Mouse (Mus musculus) ovary, postnatal 14 days (tissue): ENCODE measurements around the gene Npepps.
"Not testable (repeated sequence)": the region's sequence is repeated elsewhere in the genome, so short reads cannot be mapped to it uniquely, and the experiment has no call there.

Source experiments
- DNase-seq: peaks from one replicate; pipeline ENCODE4 v3.0.0; 2022; ENCODE audit warnings: low spot score

The Npepps gene

DNA sequence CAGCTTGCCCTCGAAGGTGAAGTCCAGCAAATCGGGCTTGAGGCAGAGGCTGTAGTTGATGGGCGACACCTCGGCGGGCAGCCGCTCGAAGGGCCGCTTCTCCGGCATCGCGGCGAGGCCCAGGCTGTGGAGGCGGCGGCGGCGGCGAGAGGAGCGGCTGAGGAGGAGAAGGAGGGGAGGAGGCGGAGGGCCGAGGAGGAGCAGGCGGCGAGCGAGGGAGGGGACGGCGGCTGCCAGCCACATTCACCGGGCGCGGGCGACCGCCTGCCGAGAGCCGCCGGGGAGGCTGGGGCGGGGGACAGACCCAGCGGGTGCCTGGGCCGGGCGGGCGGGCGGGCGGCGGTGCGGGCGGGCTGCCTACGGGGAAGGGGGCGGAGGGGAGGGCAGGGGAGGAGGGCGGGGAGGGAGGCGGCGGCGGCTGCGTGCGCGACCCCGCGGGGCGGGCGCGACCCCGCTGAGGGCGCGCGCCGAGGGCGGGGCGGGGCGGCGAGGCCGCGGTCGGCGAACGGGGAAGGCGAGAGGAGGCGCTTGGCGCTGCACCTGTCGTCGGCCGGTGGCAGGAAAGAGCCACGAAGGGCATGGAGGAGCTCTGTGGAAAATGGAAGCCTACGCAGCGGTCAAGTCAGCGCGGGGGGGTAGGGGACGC is at the start of gene Npepps:
Npepps (minus strand) TSS at position 423 of the 646 bp plus-strand sequence.
- peak; percentile 68 for DNase-seq

DNA sequence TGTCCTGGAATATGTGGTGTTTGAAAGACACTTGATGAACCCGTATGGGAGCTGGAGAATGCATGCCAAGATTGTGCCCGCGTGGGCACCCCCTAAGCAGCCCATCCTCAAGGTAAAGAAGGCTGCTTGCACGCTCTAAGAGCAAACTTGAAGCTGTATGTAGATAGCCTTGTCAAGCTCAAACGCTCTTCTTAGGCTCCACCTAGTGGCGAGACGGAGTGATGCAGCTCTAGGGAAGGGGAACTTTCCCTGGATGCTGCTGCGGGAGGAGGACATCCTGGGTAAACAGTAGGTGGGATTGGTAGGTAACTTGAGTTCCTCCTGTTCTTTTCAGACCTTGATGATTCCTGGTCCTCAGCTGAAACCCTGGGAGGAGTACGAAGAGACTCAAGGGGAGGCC is 47.7 kb upstream of the Npepps start:
- peak; percentile 58 for DNase-seq

DNA sequence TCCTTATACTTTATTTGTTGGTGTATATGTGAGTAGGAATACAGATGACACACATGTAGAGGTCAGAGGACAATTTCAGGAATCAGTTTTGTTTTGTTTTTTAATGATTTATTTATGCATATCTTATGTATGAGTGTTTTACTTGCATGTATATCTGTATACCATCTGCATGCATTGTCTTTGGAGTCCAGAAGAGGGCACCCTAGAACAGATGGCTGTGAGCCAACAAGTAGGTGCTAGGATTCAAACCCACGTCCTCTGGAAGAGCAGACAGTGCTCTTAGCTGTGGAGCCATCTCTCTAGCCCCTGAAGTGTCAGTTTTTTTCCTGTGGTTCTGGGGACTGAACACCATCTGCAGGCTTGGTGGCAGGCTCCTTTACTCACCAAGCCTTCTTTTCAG is 44.8 kb upstream of the Npepps start:
- DNase-seq = no peak

GRCm38 (mm10) chr11:97321894-97322600 is 41.6 kb upstream of the Npepps start:
- not testable (repeated sequence) for DNase-seq

- DNase-seq = no peak
Observed at GRCm38 (mm10) chr11:97321197-97321596, 40.8 kb upstream of the Npepps start.

DNA sequence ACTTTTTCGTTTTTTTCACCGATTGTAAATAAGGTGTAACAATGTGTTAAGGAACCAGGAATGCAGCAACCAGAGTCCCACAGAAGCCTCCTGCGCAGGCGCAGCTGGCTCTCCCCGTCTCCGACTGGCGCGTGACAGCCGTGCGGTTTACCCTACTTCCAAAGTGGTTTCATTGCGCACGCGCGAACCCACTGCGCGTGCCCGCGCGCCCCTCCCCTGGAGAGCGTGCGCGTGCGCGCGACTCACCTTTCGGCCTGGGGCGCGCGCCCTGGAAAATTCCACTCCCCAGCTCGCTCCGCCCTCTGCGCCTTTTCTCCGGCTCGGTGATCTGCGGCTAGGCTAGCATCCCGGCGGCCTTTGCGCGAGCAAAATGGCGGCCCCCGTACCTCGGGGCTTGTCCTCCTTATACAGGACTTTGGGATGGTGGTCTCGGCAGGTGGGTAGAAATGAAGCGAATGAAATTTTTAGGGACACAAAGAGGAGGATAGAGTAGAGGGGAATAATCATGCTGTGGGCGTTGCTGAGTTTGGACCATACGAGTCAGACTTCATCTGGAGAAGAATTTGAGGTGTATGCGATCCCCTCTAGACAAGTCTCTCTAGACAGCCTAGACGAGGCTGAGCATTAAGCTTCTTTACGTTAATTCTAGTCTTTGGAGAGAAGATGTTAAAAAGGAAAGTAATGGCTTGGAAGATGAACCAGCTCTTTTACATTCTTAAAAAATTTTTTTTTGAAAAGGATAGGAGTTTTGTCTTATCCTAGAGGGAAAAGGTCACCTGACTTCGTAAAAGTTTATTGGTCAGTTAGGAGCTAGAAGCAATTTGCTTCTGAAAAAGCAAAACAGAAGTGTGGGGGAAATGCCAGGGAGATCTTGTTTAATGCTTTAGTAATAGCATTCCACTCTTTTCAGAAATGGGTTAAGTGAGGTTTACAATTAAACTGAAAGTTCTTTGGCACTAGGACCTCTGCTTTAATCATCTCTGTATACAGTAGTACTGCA is 35.4 kb upstream of the Npepps start, which contains the start of gene Mrpl45:
Mrpl45 (plus strand) TSS at position 213 of the 1,000 bp plus-strand sequence.
- DNase-seq = peak; percentile 98

DNA sequence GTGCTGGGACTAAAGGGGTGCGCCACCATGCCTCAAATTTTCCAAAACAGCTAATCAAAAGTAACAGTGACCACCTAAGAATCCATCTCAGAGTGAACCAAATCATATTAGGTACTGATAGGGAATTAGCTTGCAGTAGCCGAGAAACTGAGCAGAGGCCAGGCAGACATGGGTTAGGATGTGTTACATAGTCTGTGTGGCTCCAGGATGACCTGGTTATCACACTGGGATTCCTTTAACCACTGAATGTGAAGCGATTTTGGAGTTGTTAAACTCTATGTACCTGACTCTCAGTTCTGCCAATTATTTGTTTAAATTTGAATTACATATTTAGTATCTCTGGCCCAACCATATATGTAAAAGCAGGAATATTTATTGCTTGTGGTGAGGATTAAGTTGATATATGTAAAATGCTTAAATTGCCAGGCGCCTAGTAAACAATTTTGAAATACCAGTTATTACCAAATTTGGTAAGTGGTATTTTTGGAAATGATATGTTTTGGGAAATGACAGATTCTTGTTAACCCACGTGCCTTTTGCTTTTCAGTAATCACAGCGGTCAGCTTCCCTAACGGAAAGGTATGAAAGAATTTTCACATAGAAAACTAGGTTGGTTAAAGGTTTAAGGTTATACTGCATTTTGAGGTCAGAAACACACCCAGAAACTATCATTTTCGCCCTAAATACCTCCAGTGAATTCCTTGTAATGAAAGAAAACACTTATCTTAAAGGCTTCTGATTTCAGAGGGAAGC is 34.5 kb upstream of the Npepps start:
- no peak for DNase-seq

DNA sequence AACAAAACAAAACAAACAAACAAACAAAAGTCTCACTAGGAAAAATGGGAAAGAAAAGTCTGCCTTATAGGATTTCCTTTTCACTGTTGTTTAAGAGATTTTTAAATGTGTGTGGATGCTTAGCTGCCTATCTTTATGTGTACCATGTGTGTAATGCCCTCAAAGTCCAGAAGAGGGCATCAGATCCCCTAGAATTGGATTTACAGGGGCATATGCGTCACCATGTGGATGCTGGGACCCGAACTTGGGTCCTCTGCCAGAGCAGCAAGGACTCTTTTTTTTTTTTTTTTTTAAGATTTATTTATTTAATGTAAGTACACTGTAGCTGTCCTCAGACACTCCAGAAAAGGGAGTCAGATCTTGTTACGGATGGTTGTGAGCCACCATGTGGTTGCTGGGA is 33.7 kb upstream of the Npepps start:
- DNase-seq = no peak

DNA sequence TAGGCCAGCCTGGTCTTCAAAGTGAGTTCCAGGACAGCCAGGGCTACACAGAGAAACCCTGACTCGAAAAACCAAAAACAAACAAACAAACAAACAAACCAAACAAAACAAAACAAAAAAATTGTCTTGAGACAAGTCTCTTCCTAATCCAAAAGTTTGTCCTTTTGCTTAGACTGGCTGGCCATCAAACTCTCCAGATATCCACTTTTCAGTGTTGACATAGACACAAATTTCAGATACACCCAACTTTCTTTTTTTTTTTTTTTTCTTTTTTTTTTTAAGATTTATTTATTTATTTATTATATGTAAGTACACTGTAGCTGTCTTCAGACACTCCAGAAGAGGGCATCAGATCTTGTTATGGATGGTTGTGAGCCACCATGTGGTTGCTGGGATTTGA is 32.4 kb upstream of the Npepps start:
- DNase-seq = not testable (repeated sequence)

DNA sequence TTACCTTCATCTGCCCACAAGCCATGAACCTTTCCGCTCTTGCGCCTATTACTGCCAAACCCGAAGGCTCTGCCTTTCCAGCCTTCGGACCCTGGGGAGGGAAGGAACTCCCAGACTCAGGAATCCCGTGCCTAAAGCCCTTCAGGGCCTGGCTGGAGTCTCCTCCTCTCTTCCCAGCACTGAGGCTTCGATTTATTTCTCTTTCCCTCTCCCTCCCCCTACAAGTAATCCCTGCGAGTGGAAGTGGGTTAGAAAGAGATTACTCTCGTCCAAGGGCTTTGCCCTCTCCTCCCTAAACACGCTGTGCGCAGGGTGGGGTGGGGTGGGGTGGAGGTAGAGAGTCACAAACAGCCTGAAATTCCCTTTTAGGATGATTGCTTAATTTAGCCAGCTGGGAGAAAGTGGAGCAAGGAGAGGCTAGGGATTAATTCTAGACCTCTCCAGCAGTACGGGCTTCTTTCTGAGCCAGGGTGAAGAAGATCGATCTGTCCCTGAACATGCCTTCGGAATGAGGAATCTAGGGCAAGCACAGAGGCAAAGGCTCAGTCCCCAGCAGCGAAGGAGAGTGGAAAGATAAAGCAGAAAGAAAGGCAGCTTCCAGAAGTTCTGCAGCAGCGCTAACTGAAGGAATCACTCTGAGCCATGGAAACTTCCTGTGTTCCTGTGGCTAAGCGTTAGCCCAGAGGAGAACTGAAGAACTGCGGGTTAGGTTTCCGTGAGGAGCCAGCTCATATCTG is 30.6 kb upstream of the Npepps start:
- no peak for DNase-seq

DNA sequence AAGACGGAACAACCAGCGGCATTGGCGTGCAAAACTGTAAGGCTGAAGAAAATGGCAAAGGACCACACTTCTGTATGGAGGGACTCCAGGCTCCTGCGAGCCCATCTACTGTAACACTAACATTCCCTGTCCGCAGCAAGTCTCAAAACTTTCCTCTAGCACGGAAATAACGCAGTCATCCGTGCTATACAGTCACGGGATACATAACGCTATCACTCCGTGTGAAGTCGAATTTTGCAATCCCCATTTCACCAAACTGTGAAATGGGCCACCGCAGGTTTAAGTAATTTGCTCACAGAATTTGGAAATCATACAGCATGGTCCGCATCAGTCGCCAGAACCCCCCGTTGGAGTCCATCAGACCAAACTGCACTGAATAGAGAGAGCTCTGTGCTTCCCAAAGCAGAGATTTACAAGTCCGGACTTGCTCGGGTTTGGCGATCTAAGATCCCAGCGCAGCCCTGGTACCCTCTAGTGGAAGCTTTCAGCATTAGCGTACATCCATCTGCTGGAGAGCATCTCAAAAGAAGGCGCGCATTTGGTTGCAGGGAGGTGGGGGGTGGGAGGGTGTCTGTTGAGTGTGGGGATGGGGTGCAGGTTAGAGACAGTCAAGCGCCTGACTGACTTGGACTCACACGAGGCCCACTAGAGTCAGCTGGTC is 29.6 kb upstream of the Npepps start:
- peak; percentile 59 for DNase-seq

DNA sequence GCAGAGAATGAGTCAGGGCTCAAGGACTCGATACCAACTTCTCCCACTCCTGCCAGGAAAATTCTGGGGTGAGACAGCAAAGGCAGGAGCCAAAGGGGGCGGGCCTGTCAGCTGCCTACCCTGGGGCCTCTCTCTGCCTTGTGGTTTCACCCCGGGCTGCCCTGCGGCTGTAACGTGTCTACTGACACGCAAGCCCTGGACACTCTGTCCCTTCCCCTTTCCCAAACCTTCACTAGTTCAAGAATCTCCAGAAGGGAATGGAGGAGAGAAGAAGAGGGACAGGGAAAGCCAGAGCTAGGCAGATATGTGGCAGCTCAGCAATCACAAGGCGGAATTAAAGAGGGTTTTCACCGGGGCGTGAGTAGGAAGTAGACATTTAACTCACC is 29.0 kb upstream of the Npepps start:
- no peak for DNase-seq

DNA sequence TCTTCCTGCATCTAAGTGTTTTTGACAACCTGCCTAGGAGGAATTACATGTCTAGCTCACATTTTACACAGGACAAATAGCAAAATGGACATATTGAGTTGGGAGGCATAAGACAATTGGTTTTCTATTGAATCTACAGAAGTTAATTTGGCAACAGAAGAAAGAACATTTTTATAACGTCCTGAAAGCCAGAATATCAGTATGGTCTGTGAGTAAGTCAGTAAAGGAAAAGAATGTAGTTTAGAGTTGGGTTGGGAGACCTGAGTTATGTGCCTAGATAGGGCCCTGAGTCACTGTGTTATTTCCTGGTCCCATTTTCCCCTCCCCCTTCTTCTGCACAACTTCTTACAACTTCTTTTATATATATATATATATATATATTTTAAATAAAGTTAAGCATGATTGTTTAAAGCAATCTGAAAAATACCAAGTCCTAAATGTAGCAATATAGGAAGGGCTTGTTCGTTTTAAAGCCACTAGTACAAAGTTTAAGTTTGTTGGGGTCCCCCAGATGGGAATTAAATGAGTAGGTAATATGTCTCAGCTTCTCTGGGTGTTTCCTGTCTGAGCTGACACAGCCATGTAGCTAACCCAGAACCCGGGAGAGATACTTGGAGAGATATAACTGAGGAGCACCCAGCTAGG is 28.5 kb upstream of the Npepps start:
- no peak for DNase-seq

DNA sequence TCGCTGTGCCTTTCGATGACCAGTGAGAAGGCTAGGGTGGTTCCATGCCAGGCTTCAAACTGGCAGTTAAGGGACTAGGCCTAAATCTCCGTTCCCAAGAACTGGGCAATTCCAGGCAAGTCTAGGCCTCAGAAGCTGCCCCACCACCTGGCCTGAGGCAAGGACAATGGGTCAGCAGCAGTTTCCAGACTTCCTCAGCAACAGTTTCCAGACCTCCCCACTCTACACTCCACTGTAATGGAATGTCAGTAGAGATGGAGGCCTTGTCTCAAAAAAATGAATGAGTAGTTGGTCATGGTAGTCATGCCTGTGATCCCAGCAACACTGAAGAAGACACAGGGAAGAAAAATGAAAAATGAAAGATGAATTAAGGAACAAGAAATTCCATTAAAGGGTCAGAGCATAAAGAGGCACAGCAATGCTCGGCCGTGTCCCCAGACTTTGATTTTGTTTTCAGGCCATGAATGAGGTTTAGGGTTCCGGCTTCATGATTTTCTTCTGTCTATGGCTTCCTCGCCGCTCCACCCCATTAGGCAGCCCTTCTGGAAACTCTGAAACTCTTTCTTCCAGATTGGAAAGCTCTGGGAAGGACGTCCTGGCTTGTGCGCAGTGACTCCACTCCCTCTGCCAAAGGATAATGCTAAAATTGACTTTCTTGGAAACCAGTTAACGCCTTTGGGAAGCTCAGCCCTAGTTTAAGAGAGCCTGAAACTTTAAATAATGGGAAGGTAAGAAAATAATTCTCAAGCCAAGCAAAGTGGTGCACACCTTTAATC is 27.0 kb upstream of the Npepps start:
- no peak for DNase-seq

DNA sequence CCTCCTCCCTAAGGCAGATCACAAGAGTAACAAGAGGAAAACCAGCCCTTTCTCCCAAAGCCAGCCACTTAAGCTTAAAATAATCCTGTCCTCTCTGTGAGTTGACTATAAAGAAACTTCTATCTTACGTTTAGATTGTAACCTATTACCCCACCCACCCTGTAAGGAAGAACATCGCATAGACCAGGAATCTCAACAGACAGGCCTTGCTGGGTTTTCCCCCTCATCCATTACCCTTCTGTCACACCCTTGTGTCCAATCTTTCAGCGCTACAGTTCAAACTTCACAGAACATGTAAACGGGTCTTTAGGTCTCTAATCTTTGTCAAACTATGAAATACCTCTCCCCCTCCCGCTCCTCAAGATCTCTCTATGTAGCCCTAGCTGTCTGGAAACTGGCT is 24.2 kb upstream of the Npepps start:
- DNase-seq = no peak

DNA sequence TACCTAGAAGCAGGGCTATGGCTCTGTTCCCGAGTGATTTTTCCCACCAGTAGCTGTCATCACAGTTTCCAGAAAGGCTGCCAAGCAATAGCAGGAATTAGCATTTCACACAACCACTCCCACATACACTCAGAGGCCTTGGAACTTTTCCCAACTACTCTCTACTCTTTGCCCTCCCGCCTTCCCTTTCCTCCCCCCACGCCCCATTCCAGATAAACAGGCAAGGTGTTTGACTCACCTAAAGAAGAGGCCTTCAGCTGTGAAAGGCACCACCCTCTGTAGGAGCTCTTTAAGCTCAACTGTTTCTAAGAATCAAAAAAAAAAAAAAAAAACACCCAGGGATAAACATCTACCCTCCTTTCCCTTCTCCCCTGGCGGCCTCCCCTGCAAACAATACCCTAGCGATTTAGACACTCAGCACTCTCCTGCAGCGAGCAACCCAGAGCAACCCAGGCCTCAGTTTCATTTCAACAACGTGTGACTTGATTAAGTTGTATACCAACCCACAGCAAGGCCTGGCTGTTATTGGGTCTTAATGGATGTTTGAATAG is 21.9 kb upstream of the Npepps start:
- no peak for DNase-seq

DNA sequence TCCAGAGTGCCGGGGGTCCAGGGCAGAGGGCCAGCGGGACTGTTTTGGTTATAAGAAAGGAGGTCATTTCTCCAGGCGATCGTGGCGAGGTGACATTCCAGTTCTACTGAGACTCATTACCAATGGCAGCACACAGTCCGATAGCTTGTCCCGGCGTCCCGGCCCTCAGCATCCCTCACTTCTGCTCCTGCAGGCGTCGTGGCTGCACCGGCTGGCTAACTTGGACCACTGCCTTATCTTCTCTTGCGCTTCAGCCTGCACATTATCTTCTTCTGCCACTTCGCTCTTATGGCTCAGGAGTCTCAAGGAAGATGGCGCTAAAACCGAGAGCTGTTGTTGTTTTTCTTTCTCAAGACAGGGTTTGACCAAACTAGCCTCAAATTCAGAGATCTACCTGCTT is 21.0 kb upstream of the Npepps start:
- DNase-seq = no peak

- no peak for DNase-seq
Observed at GRCm38 (mm10) chr11:97299939-97300338, 19.5 kb upstream of the Npepps start.

DNA sequence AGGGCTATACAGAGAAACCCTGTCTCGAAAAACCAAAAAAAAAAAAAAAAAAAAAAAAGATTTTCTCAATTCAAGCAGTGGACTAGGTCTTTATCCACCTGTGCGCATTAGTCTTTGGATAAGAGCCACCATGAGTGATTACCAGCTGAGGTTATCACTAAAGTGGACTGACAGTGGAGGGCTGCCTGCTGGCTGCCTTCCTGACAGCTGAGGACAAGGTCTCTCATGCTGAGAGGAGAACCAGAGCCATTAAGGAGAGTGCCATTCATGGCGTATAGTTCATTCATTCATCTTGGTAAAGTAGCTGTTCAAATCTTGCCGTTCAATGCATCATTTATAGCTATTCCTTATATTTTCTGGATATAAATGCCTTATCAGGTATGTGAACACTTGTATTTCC is 16.1 kb upstream of the Npepps start:
- no peak for DNase-seq
